Mouse (Mus musculus): ENCODE results near the gene Rapgef3. TPM values are rescaled to one million over a fixed set of nuclear protein-coding genes. Genes with fewer than 3 reads are reported as not detected.

Gene Rapgef3
- polyA plus RNA-seq, 1 experiment, result 6.6 TPM

DNA sequence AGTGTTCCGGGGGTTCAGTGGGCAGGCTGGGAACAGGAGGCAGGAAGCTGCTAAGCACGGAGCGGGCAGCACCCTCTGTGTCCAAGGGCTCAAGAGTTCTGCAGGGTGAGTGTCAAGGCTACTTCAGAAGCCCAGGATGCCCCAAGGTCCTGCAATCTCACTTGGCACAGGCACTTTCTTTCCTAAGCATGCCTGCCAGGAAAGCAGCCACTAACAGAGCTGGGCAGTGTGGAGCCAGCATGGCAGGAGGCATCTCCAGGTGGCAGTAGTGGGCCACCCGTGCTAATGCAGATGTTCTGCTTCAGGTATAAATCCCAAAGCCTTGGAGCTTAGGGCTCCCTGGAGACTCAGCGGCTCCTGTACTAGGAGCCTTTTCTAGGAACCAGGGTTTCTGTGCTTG is 42.2 kb upstream of the Rapgef3 start:
- no peak overlapping the region for H3K4me3 ChIP-seq (ENCODE audit: insufficient read depth, low read length)
- H3K27ac ChIP-seq (ENCODE audit: insufficient read depth, low read length), result no peak overlapping the region
- TF ChIP-seq POLR2A (IDR thresholded peaks at IDR 0.05; ENCODE audit: low read depth, low read length), result no peak
- TF ChIP-seq CTCF (IDR thresholded peaks at IDR 0.05; ENCODE audit: borderline replicate concordance, insufficient read depth, low read length), result peak; percentile 50; the same call in 1 of the 2 replicates
- peaks cover 16% of the 10 kb centered on the region for H3K4me1 ChIP-seq (ENCODE audit: control insufficient read depth, insufficient read depth, low read length)

- Histone ChIP-seq H3K4me3 (ENCODE audit: insufficient read depth, low read length) (no peak overlapping the region), H3K4me1 (ENCODE audit: control insufficient read depth, insufficient read depth, low read length) (peaks cover 16% of the 10 kb centered on the region)
Measured at GRCm38 (mm10) chr15:97809206-97809605, 41.4 kb upstream of the Rapgef3 start.

DNA sequence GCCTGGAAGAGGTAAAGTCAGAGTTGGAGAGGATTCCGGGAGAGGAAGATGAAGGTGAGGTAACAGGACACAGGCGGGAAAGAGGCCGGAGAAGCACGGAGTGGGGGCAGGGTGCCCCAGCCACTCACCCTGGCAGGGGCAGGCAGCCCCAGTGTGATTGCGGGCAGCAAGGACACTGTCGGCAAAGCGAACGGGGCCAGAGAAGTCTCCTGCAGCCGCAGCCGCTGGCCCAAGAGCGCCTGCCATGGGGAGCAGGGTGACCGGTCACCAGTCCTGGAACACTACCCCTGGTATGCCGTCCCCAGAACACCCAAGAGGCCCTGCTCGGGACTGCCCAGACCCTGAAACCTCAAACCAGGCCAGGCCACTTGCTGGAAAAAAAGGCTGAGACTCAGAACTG is 40.8 kb upstream of the Rapgef3 start:
- Histone ChIP-seq H3K4me3 (ENCODE audit: insufficient read depth, low read length) (no peak overlapping the region), H3K27ac (ENCODE audit: insufficient read depth, low read length) (no peak overlapping the region)
- TF ChIP-seq CTCF (IDR thresholded peaks at IDR 0.05; ENCODE audit: borderline replicate concordance, insufficient read depth, low read length) (no peak), POLR2A (IDR thresholded peaks at IDR 0.05; ENCODE audit: low read depth, low read length) (no peak)

More at GRCm38 (mm10) chr15:97809206-97809605, 41.4 kb upstream of the Rapgef3 start:
- TF ChIP-seq POLR2A (IDR thresholded peaks at IDR 0.05; ENCODE audit: low read depth, low read length) (no peak), CTCF (IDR thresholded peaks at IDR 0.05; ENCODE audit: borderline replicate concordance, insufficient read depth, low read length) (no peak)
- no peak overlapping the region for H3K27ac ChIP-seq (ENCODE audit: insufficient read depth, low read length)

DNA sequence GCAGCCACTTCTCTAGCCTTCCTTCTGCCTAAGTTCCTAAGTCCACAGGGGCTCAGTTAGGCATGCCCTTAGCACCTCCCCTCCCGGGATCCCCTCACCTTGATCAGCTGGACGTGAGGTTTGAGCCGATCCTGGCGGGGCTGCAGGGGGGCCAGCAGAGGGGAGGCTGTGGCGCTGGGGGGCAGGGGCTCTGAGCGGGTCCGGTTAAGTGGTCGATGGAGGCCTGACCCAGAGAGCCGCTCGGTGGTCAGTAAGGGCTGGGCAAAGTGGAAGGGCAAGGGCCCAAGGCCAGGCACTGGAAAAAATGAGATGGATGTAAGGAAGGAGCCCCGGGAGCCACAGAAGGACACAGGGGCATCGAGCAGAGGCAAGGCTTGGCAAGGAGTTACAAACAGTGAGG is 40.1 kb upstream of the Rapgef3 start:
- TF ChIP-seq CTCF (IDR thresholded peaks at IDR 0.05; ENCODE audit: borderline replicate concordance, insufficient read depth, low read length), result no peak
- no peak for TF ChIP-seq POLR2A (IDR thresholded peaks at IDR 0.05; ENCODE audit: low read depth, low read length)
- H3K4me1 ChIP-seq (ENCODE audit: control insufficient read depth, insufficient read depth, low read length), result peaks cover 5% of the 10 kb centered on the region; the same call in 1 of the 2 replicates
- no peak overlapping the region for H3K4me3 ChIP-seq (ENCODE audit: insufficient read depth, low read length)
- H3K27ac ChIP-seq (ENCODE audit: insufficient read depth, low read length), result no peak overlapping the region

More for the DNA sequence above, 40.8 kb upstream of the Rapgef3 start:
- peaks cover 11% of the 10 kb centered on the region; the same call in 1 of the 2 replicates for H3K4me1 ChIP-seq (ENCODE audit: control insufficient read depth, insufficient read depth, low read length)

- Histone ChIP-seq H3K4me1 (ENCODE audit: control insufficient read depth, insufficient read depth, low read length) (no peaks in the 10 kb centered on the region), H3K4me3 (ENCODE audit: insufficient read depth, low read length) (no peak overlapping the region), H3K27ac (ENCODE audit: insufficient read depth, low read length) (no peak overlapping the region)
- TF ChIP-seq CTCF (IDR thresholded peaks at IDR 0.05; ENCODE audit: borderline replicate concordance, insufficient read depth, low read length) (no peak), POLR2A (IDR thresholded peaks at IDR 0.05; ENCODE audit: low read depth, low read length) (no peak)
Measured at GRCm38 (mm10) chr15:97802575-97802974, 34.8 kb upstream of the Rapgef3 start.

DNA sequence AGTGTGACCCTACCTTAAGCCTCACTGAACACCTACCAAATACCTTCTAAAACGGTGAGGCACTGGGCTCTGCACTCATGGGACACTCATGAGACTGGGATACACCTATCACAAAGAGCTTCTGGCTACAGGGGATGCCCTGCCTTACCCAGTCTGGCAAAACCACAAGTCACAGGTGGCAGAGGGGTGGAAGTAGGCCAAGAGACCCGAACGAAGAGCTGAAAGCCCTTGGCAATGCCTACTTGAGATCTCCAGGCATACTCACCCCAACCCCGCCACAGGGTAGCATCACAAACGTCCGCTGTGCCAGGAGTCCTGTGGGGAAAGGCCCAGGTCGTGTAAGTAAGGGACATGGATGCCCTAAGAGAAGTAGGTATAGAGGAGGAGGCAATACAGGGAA is 34.0 kb upstream of the Rapgef3 start:
- TF ChIP-seq POLR2A (IDR thresholded peaks at IDR 0.05; ENCODE audit: low read depth, low read length) (no peak), CTCF (IDR thresholded peaks at IDR 0.05; ENCODE audit: borderline replicate concordance, insufficient read depth, low read length) (no peak)
- Histone ChIP-seq H3K27ac (ENCODE audit: insufficient read depth, low read length) (no peak overlapping the region), H3K4me1 (ENCODE audit: control insufficient read depth, insufficient read depth, low read length) (no peaks in the 10 kb centered on the region), H3K4me3 (ENCODE audit: insufficient read depth, low read length) (no peak overlapping the region)

DNA sequence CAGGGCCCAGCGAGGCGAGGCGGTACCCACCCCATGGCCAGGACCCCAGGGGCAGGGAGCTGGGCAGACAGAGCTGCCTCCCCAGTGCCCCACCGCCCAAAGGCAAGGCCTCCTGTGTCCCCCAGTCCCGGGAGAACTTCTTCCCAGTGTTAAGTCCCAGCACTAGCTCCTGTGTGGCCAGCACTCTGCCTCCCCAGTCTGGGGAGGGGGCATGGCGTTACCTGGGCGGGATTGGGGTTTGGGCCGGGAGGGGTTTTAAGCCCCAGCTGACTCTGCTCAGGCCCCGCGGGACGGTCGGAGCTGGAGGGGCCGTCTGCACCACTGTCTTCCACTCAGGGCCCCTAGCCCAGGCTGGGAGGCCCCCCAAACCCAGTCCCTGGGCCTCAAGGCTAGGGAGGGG is 33.1 kb upstream of the Rapgef3 start:
- no peaks in the 10 kb centered on the region for H3K4me1 ChIP-seq (ENCODE audit: control insufficient read depth, insufficient read depth, low read length)
- TF ChIP-seq CTCF (IDR thresholded peaks at IDR 0.05; ENCODE audit: borderline replicate concordance, insufficient read depth, low read length), result no peak
- no peak for TF ChIP-seq POLR2A (IDR thresholded peaks at IDR 0.05; ENCODE audit: low read depth, low read length)
- H3K4me3 ChIP-seq (ENCODE audit: insufficient read depth, low read length), result no peak overlapping the region
- no peak overlapping the region for H3K27ac ChIP-seq (ENCODE audit: insufficient read depth, low read length)

GRCm38 (mm10) chr15:97799446-97799845 is 31.7 kb upstream of the Rapgef3 start:
- Histone ChIP-seq H3K27ac (ENCODE audit: insufficient read depth, low read length) (no peak overlapping the region), H3K4me1 (ENCODE audit: control insufficient read depth, insufficient read depth, low read length) (no peaks in the 10 kb centered on the region), H3K4me3 (ENCODE audit: insufficient read depth, low read length) (no peak overlapping the region)
- TF ChIP-seq CTCF (IDR thresholded peaks at IDR 0.05; ENCODE audit: borderline replicate concordance, insufficient read depth, low read length), result no peak
- TF ChIP-seq POLR2A (IDR thresholded peaks at IDR 0.05; ENCODE audit: low read depth, low read length), result no peak

DNA sequence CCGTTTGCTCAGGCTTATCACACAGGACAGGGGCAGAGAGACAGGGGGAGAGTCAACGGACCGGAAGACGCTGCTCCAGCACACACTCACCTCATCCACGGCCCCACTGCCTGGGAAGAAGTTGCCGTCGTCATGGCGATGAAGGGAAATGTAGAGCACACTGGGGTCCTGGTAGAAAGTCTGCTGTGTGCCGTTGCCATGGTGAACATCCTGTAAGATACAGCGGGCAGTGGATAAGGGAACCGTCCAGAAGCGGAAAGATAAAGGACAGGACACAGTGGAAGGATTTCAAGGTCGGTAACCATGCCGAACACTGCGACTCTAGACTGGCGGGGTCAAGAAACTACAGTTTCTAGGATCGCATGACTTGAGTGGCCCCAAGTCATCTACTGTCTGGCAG is 30.4 kb upstream of the Rapgef3 start:
- TF ChIP-seq POLR2A (IDR thresholded peaks at IDR 0.05; ENCODE audit: low read depth, low read length) (no peak), CTCF (IDR thresholded peaks at IDR 0.05; ENCODE audit: borderline replicate concordance, insufficient read depth, low read length) (no peak)
- no peaks in the 10 kb centered on the region for H3K4me1 ChIP-seq (ENCODE audit: control insufficient read depth, insufficient read depth, low read length)
- H3K27ac ChIP-seq (ENCODE audit: insufficient read depth, low read length), result no peak overlapping the region
- no peak overlapping the region for H3K4me3 ChIP-seq (ENCODE audit: insufficient read depth, low read length)

- TF ChIP-seq CTCF (IDR thresholded peaks at IDR 0.05; ENCODE audit: borderline replicate concordance, insufficient read depth, low read length) (no peak), POLR2A (IDR thresholded peaks at IDR 0.05; ENCODE audit: low read depth, low read length) (no peak)
- H3K4me3 ChIP-seq (ENCODE audit: insufficient read depth, low read length), result no peak overlapping the region
- H3K4me1 ChIP-seq (ENCODE audit: control insufficient read depth, insufficient read depth, low read length), result no peaks in the 10 kb centered on the region
- no peak overlapping the region for H3K27ac ChIP-seq (ENCODE audit: insufficient read depth, low read length)
Measured at GRCm38 (mm10) chr15:97796674-97797310, 29.0 kb upstream of the Rapgef3 start.

Measured in embryonic fibroblast, embryonic 13.5 days (primary cell).